Mouse (Mus musculus) thymus, postnatal 4 days (tissue): ENCODE data around the gene Ehbp1l1.

ENCODE experiments used
- DNase-seq: peaks from one replicate; pipeline ENCODE4 v3.0.0; 2021

Gene Ehbp1l1

GRCm38 (mm10) chr19:5665465-5665864, 60.7 kb downstream of the Ehbp1l1 start:
- no peak for DNase-seq

- no peak for DNase-seq
These were observed 61.4 kb downstream of the Ehbp1l1 start for GRCm38 (mm10) chr19:5664669-5665257.

DNA sequence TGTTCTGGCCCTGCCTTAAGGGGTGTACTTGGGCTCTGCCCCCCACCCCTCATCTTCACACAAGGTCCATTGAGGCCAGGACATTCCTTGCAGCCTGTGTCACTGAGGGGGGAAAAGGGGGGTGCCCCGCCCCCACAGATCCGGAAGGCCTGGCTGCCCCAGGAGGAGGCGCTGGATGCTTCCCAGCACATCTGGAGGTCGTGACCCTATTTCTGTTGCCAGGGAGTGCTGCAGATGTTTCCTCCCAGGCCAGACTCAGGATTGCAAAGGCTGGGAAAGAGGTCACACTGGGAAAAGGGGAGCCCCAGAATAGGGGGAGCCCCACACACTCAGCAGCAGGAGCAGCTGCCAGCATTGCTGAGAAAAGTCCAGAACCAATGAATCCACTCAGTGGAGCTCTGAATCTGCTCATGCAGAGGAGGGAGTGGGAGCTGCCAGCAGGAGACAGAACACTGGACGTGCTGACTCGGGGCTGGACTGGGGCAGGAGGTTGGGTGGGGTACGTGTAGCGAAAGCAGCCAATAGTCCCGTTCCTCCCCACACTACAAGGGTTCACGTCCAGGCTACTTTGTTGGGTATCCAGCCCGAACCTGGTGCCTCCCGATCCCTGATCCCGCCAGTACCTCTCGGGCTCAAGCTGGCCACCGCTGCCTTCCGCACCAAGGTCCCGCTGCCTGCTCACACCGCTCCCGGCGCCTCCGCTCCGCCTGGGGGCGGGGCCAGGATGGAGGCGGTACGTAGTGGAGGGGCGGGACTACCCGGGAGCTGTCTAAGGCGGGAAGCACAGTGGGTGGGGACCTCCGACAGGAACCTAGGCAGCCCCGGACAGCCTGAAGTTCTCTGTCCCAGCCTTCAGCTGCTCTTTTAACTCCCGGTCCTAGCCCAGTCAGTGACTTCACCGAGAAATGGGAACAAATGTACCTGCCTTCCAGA, 62.9 kb downstream of the Ehbp1l1 start, which contains the start of gene Sipa1:
Gene Sipa1, minus strand, starts transcription at position 727 of the 933 bp plus-strand sequence.
- DNase-seq = peak; percentile 97

GRCm38 (mm10) chr19:5662310-5662709, 63.8 kb downstream of the Ehbp1l1 start:
- DNase-seq = peak; percentile 54

DNA sequence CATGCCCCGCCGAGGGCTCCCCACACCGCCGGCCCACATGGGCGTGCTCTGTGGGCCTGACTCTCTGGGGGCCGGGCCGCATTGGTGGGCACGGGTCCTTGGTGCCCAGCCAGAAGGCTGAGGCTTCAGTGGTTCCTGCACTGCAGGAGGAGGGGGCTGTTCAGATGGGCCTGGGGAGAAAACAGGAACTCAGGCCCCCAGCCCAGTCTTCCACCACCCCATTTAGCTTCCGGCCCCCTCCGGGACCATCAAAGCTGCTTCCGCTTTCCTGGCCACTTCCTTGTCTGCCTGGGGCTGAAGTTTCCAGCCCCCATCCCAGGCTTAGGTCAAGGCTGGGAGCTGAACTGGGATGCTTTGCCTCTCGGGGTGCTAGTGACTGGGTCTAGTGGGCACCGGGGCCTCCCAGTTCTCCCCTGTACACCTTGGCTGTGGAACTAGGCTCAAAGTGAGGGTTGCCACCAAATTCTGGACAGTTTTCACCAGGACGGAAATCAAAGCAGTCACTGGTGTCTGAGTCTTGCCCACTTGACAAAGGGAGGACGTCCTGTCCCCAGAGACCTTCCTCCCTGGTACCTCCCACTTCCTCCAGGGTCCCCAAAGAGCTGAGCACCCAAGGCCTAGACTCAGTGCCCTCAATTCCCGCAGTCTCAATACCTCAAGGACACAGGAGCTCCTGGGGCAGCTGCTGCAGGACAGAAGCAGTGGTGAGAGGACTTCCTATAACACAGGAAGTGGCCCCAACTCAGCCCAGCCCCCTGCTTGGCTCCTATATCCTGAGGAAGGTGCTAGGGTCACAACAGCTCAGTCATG, 65.0 kb downstream of the Ehbp1l1 start:
- DNase-seq = peak; percentile 69
